Mouse (Mus musculus) liver, embryonic 11.5 days (tissue): ENCODE data around the gene Chchd4. TPM values are rescaled to one million over a fixed set of nuclear protein-coding genes. Genes with fewer than 3 reads are reported as not detected.

ENCODE experiments used
- ATAC-seq: fragments of 200-750 bp; cut with Nextera tagmentation; replicated peaks from 2 replicates; pipeline ENCODE4 v1.8.0; 2017; ENCODE audit warnings: moderate number of reproducible peaks, mild to moderate bottlenecking, moderate TSS enrichment, moderate library complexity; ENCODE audit not compliant: low FRiP score
- DNase-seq: peaks from one replicate; pipeline ENCODE4 v3.0.0-alpha.2; 2017; ENCODE audit warnings: low spot score
- H3K27ac ChIP-seq: fragments of 300-500 bp; sonication (generic); 2 replicates; pipeline ENCODE4 v1.5.1; 2014; ENCODE audit warnings: mild to moderate bottlenecking, low read depth, low read length, control low read depth
- H3K27me3 ChIP-seq: fragments of 300-500 bp; sonication (generic); replicated peaks from 2 replicates; pipeline ENCODE4 v1.6.1; 2014; ENCODE audit warnings: low read length, mixed read lengths; ENCODE audit not compliant: control insufficient read depth, insufficient read depth
- H3K36me3 ChIP-seq: fragments of 300-500 bp; sonication (generic); 2 replicates; pipeline ENCODE4 v1.6.1; 2014; ENCODE audit warnings: mild to moderate bottlenecking, low read length, moderate library complexity, mixed read lengths; ENCODE audit not compliant: control insufficient read depth, insufficient read depth
- H3K4me1 ChIP-seq: fragments of 300-500 bp; sonication (generic); replicated peaks from 2 replicates; pipeline ENCODE4 v1.6.1; 2014; ENCODE audit warnings: low read length, mixed read lengths; ENCODE audit not compliant: control insufficient read depth, insufficient read depth
- H3K4me2 ChIP-seq: fragments of 300-500 bp; sonication (generic); 2 replicates; pipeline ENCODE4 v1.6.1; 2014; ENCODE audit warnings: mild to moderate bottlenecking, control low read depth, moderate library complexity
- H3K4me3 ChIP-seq: fragments of 300-500 bp; sonication (generic); 2 replicates; pipeline ENCODE4 v1.5.1; 2014; ENCODE audit warnings: low read depth, low read length, control low read depth
- H3K9ac ChIP-seq: fragments of 300-500 bp; sonication (generic); 2 replicates; pipeline ENCODE4 v1.6.1; 2014; ENCODE audit warnings: low read depth, low read length, control low read depth
- H3K9me3 ChIP-seq: fragments of 300-500 bp; sonication (generic); 2 replicates; pipeline ENCODE4 v1.6.1; 2016; ENCODE audit warnings: low read length, inconsistent platforms, mixed read lengths; ENCODE audit not compliant: control insufficient read depth
- WGBS: fragments of 180-500 bp; shearing (Covaris S2); extraction: QIAGEN DNeasy Blood & Tissue Kit; methylation state at CpG from one replicate; pipeline ENCODE4 v1.1.7; 2014; 5-methylcytosine and 5-hydroxymethylcytosine counted together
- polyA plus RNA-seq: library from polyadenylated mRNA; unstranded; fragments of >200 nt; fragmentation: Nextera tagmentation; extraction: Ambion mirVana; gene quantifications from 2 replicates; pipeline ENCODE4 v1.2.1, GENCODE M21; 2014

Gene Chchd4
- polyA plus RNA-seq, 1 experiment from 2014 or later, result 47.1 TPM

DNA sequence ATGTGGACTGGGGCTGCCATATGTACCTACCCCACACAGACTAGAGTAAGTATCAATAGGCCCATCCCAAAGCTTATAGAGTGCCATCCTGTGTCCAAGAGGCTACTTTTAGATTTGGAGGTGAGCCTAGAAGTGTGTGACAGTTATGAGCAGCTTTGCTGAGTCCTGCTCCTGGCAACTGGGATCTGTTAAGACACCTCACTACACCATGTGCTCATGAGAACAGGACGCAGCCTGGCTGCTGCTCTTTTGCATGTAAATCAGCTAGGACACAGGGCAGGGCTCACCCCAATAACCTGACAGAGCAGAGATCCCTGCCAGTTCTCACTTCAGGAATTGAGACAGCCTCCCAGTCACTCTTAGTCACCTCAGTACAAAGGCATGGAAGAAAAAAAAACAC, 6.2 kb downstream of the Chchd4 start:
- 94% methylated on average over 1 of the region's 1 CpGs for WGBS
- Histone ChIP-seq H3K27me3 (no peaks in the 10 kb centered on the region), H3K36me3 (peaks cover 25% of the 10 kb centered on the region)

DNA sequence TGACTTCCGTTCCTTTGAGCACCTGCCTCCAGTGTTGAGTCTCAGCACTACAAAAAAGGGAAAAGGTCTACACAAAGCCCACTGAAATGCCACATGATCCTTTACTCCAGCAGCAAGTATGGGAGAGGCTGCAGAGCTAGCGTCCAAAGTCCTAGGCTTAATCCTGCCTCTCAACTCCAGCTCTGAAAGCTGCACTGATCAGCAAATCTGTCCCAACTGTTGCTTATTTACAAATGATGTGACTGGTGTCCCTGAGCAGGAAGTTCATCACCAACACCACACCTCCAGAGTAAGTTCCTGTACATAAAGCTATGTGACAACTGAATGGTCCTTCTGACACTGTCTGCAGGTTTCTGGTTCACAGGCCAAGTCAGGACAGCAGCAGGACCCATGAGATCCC, 7.6 kb downstream of the Chchd4 start:
- DNase-seq (no peak), ATAC-seq (no peak)
- peaks cover 25% of the 10 kb centered on the region for H3K36me3 ChIP-seq
- no peak overlapping the region for H3K4me2 ChIP-seq
- H3K9me3 ChIP-seq, result no peaks in the 10 kb centered on the region
- H3K4me1 ChIP-seq, result no peaks in the 10 kb centered on the region
- H3K27me3 ChIP-seq, result no peaks in the 10 kb centered on the region
- H3K27ac ChIP-seq, result no peak overlapping the region
- no peak overlapping the region for H3K9ac ChIP-seq
- 82% methylated on average over 2 of the region's 2 CpGs for WGBS
- no peak overlapping the region for H3K4me3 ChIP-seq

More for the DNA sequence above, 6.2 kb downstream of the Chchd4 start:
- peaks cover 5% of the 10 kb centered on the region; the same call in 1 of the 2 replicates for H3K4me1 ChIP-seq
- H3K4me2 ChIP-seq, result no peak overlapping the region
- no peak overlapping the region for H3K9ac ChIP-seq
- H3K27ac ChIP-seq, result no peak overlapping the region
- H3K4me3 ChIP-seq, result no peak overlapping the region
- DNase-seq (no peak), ATAC-seq (no peak)
- H3K9me3 ChIP-seq, result no peaks in the 10 kb centered on the region

GRCm38 (mm10) chr6:91459471-91459870, 13.9 kb downstream of the Chchd4 start:
- H3K9ac ChIP-seq, result no peak overlapping the region
- H3K4me1 ChIP-seq, result no peaks in the 10 kb centered on the region
- no peak for ATAC-seq
- no peak overlapping the region for H3K4me2 ChIP-seq
- DNase-seq, result no peak
- peaks cover 4% of the 10 kb centered on the region; the same call in 1 of the 2 replicates for H3K36me3 ChIP-seq
- no peak overlapping the region for H3K27ac ChIP-seq
- no peaks in the 10 kb centered on the region for H3K9me3 ChIP-seq
- H3K27me3 ChIP-seq, result no peaks in the 10 kb centered on the region
- WGBS, result 81% methylated on average over 1 of the region's 1 CpGs
- H3K4me3 ChIP-seq, result no peak overlapping the region

DNA sequence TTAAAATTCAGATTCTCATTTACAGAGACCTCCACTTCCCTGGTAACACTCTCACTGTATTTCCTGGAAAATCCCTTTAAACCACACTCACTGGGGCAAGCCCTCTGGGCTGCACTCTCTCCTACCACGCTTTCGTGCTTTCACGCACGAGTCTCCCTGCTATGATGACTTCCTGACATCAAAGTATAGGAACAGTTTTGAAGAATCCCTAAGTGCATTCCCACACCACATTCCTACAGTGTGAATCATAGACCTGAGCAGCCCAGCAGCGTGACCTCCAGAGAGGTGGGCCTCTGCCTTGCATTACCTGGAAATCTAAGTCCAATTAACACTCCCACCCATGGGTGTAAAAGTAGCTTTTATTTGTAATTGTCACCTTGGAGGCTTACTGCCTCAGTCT, 18.8 kb downstream of the Chchd4 start:
- Histone ChIP-seq H3K27me3 (no peaks in the 10 kb centered on the region), H3K4me2 (no peak overlapping the region), H3K27ac (no peak overlapping the region), H3K36me3 (no peaks in the 10 kb centered on the region), H3K4me1 (no peaks in the 10 kb centered on the region), H3K4me3 (no peak overlapping the region), H3K9ac (no peak overlapping the region), H3K9me3 (no peaks in the 10 kb centered on the region)
- DNase-seq (no peak), ATAC-seq (no peak)
- 49% methylated on average over 5 of the region's 5 CpGs for WGBS

- ATAC-seq, result no peak
- Histone ChIP-seq H3K27ac (no peak overlapping the region), H3K9me3 (no peaks in the 10 kb centered on the region), H3K27me3 (no peaks in the 10 kb centered on the region), H3K9ac (no peak overlapping the region), H3K4me3 (no peak overlapping the region), H3K36me3 (no peaks in the 10 kb centered on the region), H3K4me2 (no peak overlapping the region), H3K4me1 (no peaks in the 10 kb centered on the region)
- no peak for DNase-seq
- 60% methylated on average over 1 of the region's 1 CpGs for WGBS
Observed at GRCm38 (mm10) chr6:91452056-91452455, 21.3 kb downstream of the Chchd4 start.

GRCm38 (mm10) chr6:91449472-91450225, 23.7 kb downstream of the Chchd4 start:
- Histone ChIP-seq H3K27me3 (no peaks in the 10 kb centered on the region), H3K9ac (no peak overlapping the region), H3K27ac (no peak overlapping the region), H3K9me3 (no peaks in the 10 kb centered on the region), H3K4me1 (no peaks in the 10 kb centered on the region), H3K4me2 (no peak overlapping the region), H3K4me3 (no peak overlapping the region), H3K36me3 (no peaks in the 10 kb centered on the region)
- WGBS, result 39% methylated on average over 3 of the region's 3 CpGs
- DNase-seq (no peak), ATAC-seq (peak; percentile 81)

GRCm38 (mm10) chr6:91445316-91445715, 28.0 kb downstream of the Chchd4 start:
- H3K4me1 ChIP-seq, result peaks cover 3% of the 10 kb centered on the region; the same call in 1 of the 2 replicates
- no peak overlapping the region for H3K9ac ChIP-seq
- DNase-seq, result no peak
- WGBS, result 71% methylated on average over 3 of the region's 3 CpGs
- H3K4me3 ChIP-seq, result no peak overlapping the region
- H3K27me3 ChIP-seq, result no peaks in the 10 kb centered on the region
- H3K9me3 ChIP-seq, result no peaks in the 10 kb centered on the region
- H3K4me2 ChIP-seq, result no peak overlapping the region
- H3K27ac ChIP-seq, result no peak overlapping the region
- no peaks in the 10 kb centered on the region for H3K36me3 ChIP-seq
- no peak for ATAC-seq

GRCm38 (mm10) chr6:91441145-91441662, 32.1 kb downstream of the Chchd4 start:
- Histone ChIP-seq H3K36me3 (no peaks in the 10 kb centered on the region), H3K4me1 (peaks cover 3% of the 10 kb centered on the region; the same call in 1 of the 2 replicates), H3K27me3 (peaks cover 2% of the 10 kb centered on the region), H3K9me3 (no peaks in the 10 kb centered on the region), H3K27ac (0 out of 2 replicates have a peak overlapping the region, but pooled peaks have one; percentile 44), H3K4me2 (peak overlapping the region; percentile 86), H3K9ac (peak overlapping the region; percentile 73), H3K4me3 (peak overlapping the region; percentile 69)
- peak; percentile 36 for DNase-seq
- 1% methylated on average over 19 of the region's 19 CpGs for WGBS
- peak; percentile 57 for ATAC-seq
